Mouse (Mus musculus) midbrain, embryonic 14.5 days (tissue): Measurements from ENCODE around the gene Csmd2. TPM values are rescaled to one million over a fixed set of nuclear protein-coding genes. Genes with fewer than 3 reads are reported as not detected.

Source experiments
- ATAC-seq: fragments of 200-750 bp; cut with Nextera tagmentation; 2 replicates; pipeline ENCODE4 v1.8.0; 2017; ENCODE audit warnings: moderate number of reproducible peaks, moderate library complexity; ENCODE audit not compliant: low FRiP score, low TSS enrichment
- DNase-seq: peaks from one replicate; pipeline ENCODE4 v3.0.0-alpha.2; 2015
- H3K27ac ChIP-seq: fragments of 300-500 bp; sonication (generic); replicated peaks from 2 replicates; pipeline ENCODE4 v1.5.1; 2014; ENCODE audit warnings: mild to moderate bottlenecking, low read depth, low read length, moderate library complexity
- H3K27me3 ChIP-seq: fragments of 300-500 bp; sonication (generic); 2 replicates; pipeline ENCODE4 v1.6.1; 2014; ENCODE audit warnings: low read length, control low read depth, mixed read lengths; ENCODE audit not compliant: control insufficient read depth, insufficient read depth
- H3K36me3 ChIP-seq: fragments of 300-500 bp; sonication (generic); 2 replicates; pipeline ENCODE4 v1.6.1; 2014; ENCODE audit warnings: low read length, control low read depth; ENCODE audit not compliant: control insufficient read depth, insufficient read depth
- H3K4me1 ChIP-seq: fragments of 300-500 bp; sonication (generic); 2 replicates; pipeline ENCODE4 v1.6.1; 2014; ENCODE audit warnings: mild to moderate bottlenecking, antibody characterized with exemption, low read length, control low read depth; ENCODE audit not compliant: control insufficient read depth, insufficient read depth
- H3K4me2 ChIP-seq: fragments of 300-500 bp; sonication (generic); 2 replicates; pipeline ENCODE4 v1.6.1; 2014; ENCODE audit warnings: mild to moderate bottlenecking, low read length, moderate library complexity
- H3K4me3 ChIP-seq: fragments of 300-500 bp; sonication (generic); replicated peaks from 2 replicates; pipeline ENCODE4 v1.5.1; 2014; ENCODE audit warnings: low read depth, low read length
- H3K9ac ChIP-seq: fragments of 300-500 bp; sonication (generic); replicated peaks from 2 replicates; pipeline ENCODE4 v1.6.1; 2014; ENCODE audit warnings: mild to moderate bottlenecking, low read length, moderate library complexity
- H3K9me3 ChIP-seq: fragments of 300-500 bp; sonication (generic); 2 replicates; pipeline ENCODE4 v1.6.1; 2016; ENCODE audit warnings: low read length, control low read depth, mixed read lengths; ENCODE audit not compliant: control insufficient read depth
- WGBS: fragments of 180-500 bp; shearing (Covaris S2); extraction: QIAGEN DNeasy Blood & Tissue Kit; methylation state at CpG from one replicate; pipeline ENCODE4 v1.1.7; 2014; 5-methylcytosine and 5-hydroxymethylcytosine counted together
- polyA plus RNA-seq: library from polyadenylated mRNA; unstranded; fragments of >200 nt; fragmentation: Nextera tagmentation; extraction: Ambion mirVana; gene quantifications from 2 replicates; pipeline ENCODE4 v1.2.1, GENCODE M21; 2014

The Csmd2 gene
- polyA plus RNA-seq, 1 experiment from 2014 or later: 9.8 TPM

- H3K4me3 ChIP-seq: no peak overlapping the region
- no peak overlapping the region for H3K4me2 ChIP-seq
- no peaks in the 10 kb centered on the region for H3K9me3 ChIP-seq
- 85% methylated on average over 8 of the region's 8 CpGs for WGBS
- no peak overlapping the region for H3K27ac ChIP-seq
- no peaks in the 10 kb centered on the region for H3K27me3 ChIP-seq
- H3K36me3 ChIP-seq: no peaks in the 10 kb centered on the region
- no peak overlapping the region for H3K9ac ChIP-seq
- DNase-seq: no peak
- H3K4me1 ChIP-seq: no peaks in the 10 kb centered on the region
- ATAC-seq: no peak
These were observed 135.6 kb downstream of the Csmd2 start for GRCm38 (mm10) chr4:128123281-128123680.

DNA sequence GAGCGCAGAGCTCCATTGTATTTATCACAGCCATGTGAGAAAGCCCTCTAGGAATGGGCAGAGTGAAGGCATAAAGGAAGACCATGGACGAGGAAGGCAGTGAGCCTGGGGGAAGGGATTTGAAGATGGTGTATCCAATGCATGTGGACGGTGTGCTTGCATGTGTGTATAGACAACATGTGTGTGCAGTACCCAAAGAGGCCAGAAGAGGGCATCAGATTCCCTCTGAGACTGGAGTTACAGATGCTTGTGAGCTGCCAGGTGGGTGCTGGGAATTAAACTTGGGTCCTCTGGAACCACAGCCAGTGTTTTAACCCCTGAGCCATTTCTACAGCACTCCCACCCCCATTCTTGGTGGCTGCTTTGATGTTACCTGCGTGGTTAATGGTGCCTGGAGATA, 137.1 kb downstream of the Csmd2 start:
- ATAC-seq (no peak), DNase-seq (no peak)
- Histone ChIP-seq H3K4me2 (no peak overlapping the region), H3K27ac (no peak overlapping the region), H3K27me3 (no peaks in the 10 kb centered on the region), H3K36me3 (no peaks in the 10 kb centered on the region), H3K4me1 (no peaks in the 10 kb centered on the region), H3K9ac (no peak overlapping the region), H3K4me3 (no peak overlapping the region), H3K9me3 (no peaks in the 10 kb centered on the region)
- 82% methylated on average over 4 of the region's 4 CpGs for WGBS

GRCm38 (mm10) chr4:128128546-128128945, 140.9 kb downstream of the Csmd2 start:
- 89% methylated on average over 6 of the region's 6 CpGs for WGBS
- no peak overlapping the region for H3K4me3 ChIP-seq
- no peak overlapping the region for H3K9ac ChIP-seq
- H3K4me1 ChIP-seq: no peaks in the 10 kb centered on the region
- H3K9me3 ChIP-seq: no peaks in the 10 kb centered on the region
- H3K4me2 ChIP-seq: no peak overlapping the region
- no peak overlapping the region for H3K27ac ChIP-seq
- no peaks in the 10 kb centered on the region for H3K36me3 ChIP-seq
- DNase-seq: no peak
- H3K27me3 ChIP-seq: no peaks in the 10 kb centered on the region
- no peak for ATAC-seq

DNA sequence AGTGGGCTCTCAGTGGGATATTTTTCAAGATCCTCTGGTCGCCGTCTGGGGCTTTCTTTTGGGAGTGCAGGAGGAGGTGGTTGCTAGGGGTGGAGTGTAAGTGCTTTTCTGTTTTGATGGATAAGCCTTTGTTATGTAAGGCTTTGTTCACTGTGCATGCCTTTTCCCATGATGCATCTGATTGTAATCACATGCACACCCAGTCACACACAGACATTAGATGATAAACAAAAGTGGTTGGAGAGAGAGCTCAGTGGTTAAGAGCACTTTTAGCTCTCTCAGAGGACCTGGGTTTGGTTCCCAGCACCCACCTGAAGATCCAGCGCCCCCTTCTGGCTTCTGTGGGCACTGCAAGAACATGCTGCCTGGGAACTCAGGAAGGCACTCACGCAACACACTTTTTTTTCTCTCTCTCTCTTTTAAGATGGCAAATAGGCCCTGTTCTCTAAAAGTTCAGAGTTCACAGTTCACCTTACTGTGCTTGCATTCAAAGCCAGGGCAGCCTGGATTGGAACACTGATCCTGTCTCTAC, 143.0 kb downstream of the Csmd2 start:
- Histone ChIP-seq H3K27ac (no peak overlapping the region), H3K4me2 (no peak overlapping the region), H3K27me3 (no peaks in the 10 kb centered on the region), H3K9ac (no peak overlapping the region), H3K4me3 (no peak overlapping the region), H3K4me1 (peaks cover 4% of the 10 kb centered on the region; the same call in 1 of the 2 replicates), H3K36me3 (no peaks in the 10 kb centered on the region), H3K9me3 (no peaks in the 10 kb centered on the region)
- no peak for ATAC-seq
- 47% methylated on average over 4 of the region's 4 CpGs for WGBS
- no peak for DNase-seq

DNA sequence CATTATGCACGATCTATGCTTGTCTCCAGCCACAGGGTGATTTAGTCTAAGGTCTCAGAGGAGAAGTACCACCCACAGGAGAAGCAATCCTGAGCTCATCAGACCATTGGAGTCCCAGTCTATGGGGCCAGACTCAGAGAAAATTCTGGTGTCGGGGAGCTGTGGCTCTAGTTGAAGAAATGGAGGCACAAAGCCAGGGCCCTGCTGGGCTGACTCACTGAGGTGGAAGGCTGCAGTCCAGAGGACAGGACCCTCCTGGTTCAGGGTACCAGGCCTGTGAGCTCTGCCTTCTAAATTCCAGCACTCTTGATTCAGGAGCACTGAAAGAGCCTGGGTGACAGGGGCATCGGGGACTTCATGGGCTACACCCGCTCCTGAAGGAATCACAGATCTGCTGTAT, 144.0 kb downstream of the Csmd2 start:
- Histone ChIP-seq H3K4me1 (peaks cover 4% of the 10 kb centered on the region; the same call in 1 of the 2 replicates), H3K4me3 (no peak overlapping the region), H3K9ac (no peak overlapping the region), H3K27ac (no peak overlapping the region), H3K36me3 (no peaks in the 10 kb centered on the region), H3K27me3 (no peaks in the 10 kb centered on the region), H3K4me2 (no peak overlapping the region), H3K9me3 (no peaks in the 10 kb centered on the region)
- ATAC-seq: no peak
- no peak for DNase-seq
- WGBS: 90% methylated on average over 4 of the region's 4 CpGs

- Histone ChIP-seq H3K4me3 (no peak overlapping the region), H3K27ac (no peak overlapping the region), H3K27me3 (no peaks in the 10 kb centered on the region), H3K36me3 (no peaks in the 10 kb centered on the region), H3K9ac (no peak overlapping the region), H3K4me1 (peaks cover 4% of the 10 kb centered on the region; the same call in 1 of the 2 replicates), H3K9me3 (no peaks in the 10 kb centered on the region), H3K4me2 (no peak overlapping the region)
- DNase-seq (peak; percentile 51), ATAC-seq (no peak)
- 62% methylated on average over 11 of the region's 11 CpGs for WGBS
These were observed 145.4 kb downstream of the Csmd2 start for GRCm38 (mm10) chr4:128132876-128133646.

GRCm38 (mm10) chr4:128134348-128134994, 146.8 kb downstream of the Csmd2 start:
- DNase-seq: peak; percentile 52

GRCm38 (mm10) chr4:128135014-128135622, 147.5 kb downstream of the Csmd2 start:
- H3K27ac ChIP-seq: no peak overlapping the region
- H3K4me1 ChIP-seq: peaks cover 6% of the 10 kb centered on the region; the same call in 1 of the 2 replicates
- no peaks in the 10 kb centered on the region for H3K9me3 ChIP-seq
- H3K4me3 ChIP-seq: no peak overlapping the region
- DNase-seq (peak; percentile 39), ATAC-seq (no peak)
- no peak overlapping the region for H3K9ac ChIP-seq
- H3K36me3 ChIP-seq: no peaks in the 10 kb centered on the region
- H3K4me2 ChIP-seq: no peak overlapping the region
- WGBS: 67% methylated on average over 12 of the region's 12 CpGs
- H3K27me3 ChIP-seq: no peaks in the 10 kb centered on the region

More at GRCm38 (mm10) chr4:128134348-128134994, 146.8 kb downstream of the Csmd2 start:
- H3K27ac ChIP-seq: 0 out of 2 replicates have a peak overlapping the region, but pooled peaks have one; percentile 39
- WGBS: 58% methylated on average over 11 of the region's 11 CpGs
- H3K4me1 ChIP-seq: peaks cover 4% of the 10 kb centered on the region; the same call in 1 of the 2 replicates
- H3K4me2 ChIP-seq: no peak overlapping the region
- no peak for ATAC-seq
- no peaks in the 10 kb centered on the region for H3K36me3 ChIP-seq
- H3K9ac ChIP-seq: no peak overlapping the region
- H3K9me3 ChIP-seq: no peaks in the 10 kb centered on the region
- H3K4me3 ChIP-seq: no peak overlapping the region
- no peaks in the 10 kb centered on the region for H3K27me3 ChIP-seq
